Mouse (Mus musculus) embryonic fibroblast, embryonic 13.5 days (primary cell): ENCODE measurements around the gene Dnajb13.

Source experiments
- CTCF ChIP-seq: IDR thresholded peaks from 2 replicates; pipeline ENCODE4 v1.5.1; 2011; ENCODE audit warnings: mild to moderate bottlenecking, control low read depth, low read length, moderate library complexity, borderline replicate concordance; ENCODE audit not compliant: insufficient read depth
- POLR2A ChIP-seq: IDR thresholded peaks from 2 replicates; pipeline ENCODE4 v1.6.1; 2011; ENCODE audit warnings: low read depth, mild to moderate bottlenecking, control low read depth, low read length, moderate library complexity

GRCm38 (mm10) chr7:100461621-100462151 is 53.1 kb downstream of the Dnajb13 start:
- TF ChIP-seq CTCF (no peak), POLR2A (no peak)
